Mouse (Mus musculus): ENCODE data around the gene 2610001J05Rik. TPM values are rescaled to one million over a fixed set of nuclear protein-coding genes. Genes with fewer than 3 reads are reported as not detected.

2610001J05Rik gene
- polyA plus RNA-seq, 1 experiment from 2014 or later, result 109 TPM

Other genes starting within 250 kb of the 2610001J05Rik start
- gene Bmt2, start 193.6 kb downstream of the 2610001J05Rik start, polyA plus RNA-seq (2016; fragmentation: Nextera tagmentation; extraction: Ambion mirVana), result 21.3 and 22.4 TPM in 2 replicates
- 9.3 and 17.2 TPM in 2 replicates for gene Gpr85, start 31.6 kb downstream of the 2610001J05Rik start, polyA plus RNA-seq (2016; fragmentation: Nextera tagmentation; extraction: Ambion mirVana)

All from midbrain, embryonic 10.5 days (tissue).